Mouse (Mus musculus): ENCODE data around the gene Grik5. TPM values are rescaled to one million over a fixed set of nuclear protein-coding genes. Genes with fewer than 3 reads are reported as not detected.

Grik5 gene
- polyA plus RNA-seq, 1 experiment = 186 TPM

DNA sequence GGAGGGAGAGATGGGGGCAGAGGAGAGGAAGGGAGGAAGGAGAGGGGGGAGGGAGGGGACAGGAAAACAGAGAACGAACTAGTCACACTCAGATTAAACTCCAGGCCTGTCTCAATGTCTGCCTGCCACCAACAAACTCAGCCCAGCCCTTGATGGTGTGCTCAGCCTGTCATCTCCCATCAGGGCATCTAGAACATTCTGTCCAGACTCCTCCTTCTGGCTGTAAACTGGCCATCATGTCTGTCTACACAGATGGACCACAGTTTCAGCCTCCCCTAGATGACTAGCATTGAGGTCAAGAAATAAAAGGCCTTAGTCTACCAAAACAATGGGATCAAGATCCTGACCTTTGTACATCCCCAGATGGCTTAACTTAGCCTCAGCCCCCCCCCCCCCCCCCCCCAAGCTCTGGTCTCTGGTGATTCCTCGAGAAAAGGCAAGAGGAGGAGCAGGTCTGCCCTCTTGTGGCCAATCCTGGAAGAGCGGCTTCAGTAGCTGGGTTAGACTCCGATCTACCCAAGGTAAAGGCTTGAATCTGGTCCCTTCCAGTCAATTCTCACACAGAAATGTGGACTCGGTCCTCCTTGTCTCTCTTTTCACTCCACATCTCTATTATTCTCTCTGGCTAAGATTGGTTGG lies 107.1 kb downstream of the Grik5 start:
- TF ChIP-seq POLR2A (IDR thresholded peaks at IDR 0.05; ENCODE audit: borderline replicate concordance, extremely low read depth, insufficient read depth, insufficient read length, poor library complexity, severe bottlenecking) (no peak), CTCF (IDR thresholded peaks at IDR 0.05; ENCODE audit: borderline replicate concordance, extremely low read depth, insufficient read depth, insufficient read length) (peak; percentile 81)
- peak; percentile 75 for DNase-seq (ENCODE audit: low read depth)

DNA sequence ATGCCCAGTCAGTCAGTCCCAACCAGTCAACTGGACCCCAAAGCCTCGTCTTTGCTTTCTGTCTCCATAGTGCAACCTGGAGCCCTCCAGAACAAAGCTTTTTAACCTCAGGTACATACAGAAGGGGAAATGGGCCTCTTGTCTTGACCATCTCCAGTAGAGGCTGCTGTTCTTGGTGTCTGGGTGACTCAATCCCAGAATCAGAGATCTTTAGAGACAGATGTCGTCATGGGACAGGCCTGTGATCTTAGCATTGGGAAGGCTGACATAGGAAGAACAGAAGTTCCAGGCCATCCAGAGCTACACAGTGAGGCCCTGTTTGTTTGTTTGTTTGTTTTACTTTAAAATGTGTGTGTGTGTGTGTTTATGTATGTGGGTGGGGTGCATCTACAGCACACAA lies 107.9 kb downstream of the Grik5 start:
- DNase-seq (ENCODE audit: low read depth) = no peak
- TF ChIP-seq CTCF (IDR thresholded peaks at IDR 0.05; ENCODE audit: borderline replicate concordance, extremely low read depth, insufficient read depth, insufficient read length) = no peak
- TF ChIP-seq POLR2A (IDR thresholded peaks at IDR 0.05; ENCODE audit: borderline replicate concordance, extremely low read depth, insufficient read depth, insufficient read length, poor library complexity, severe bottlenecking) = no peak

Other genes with a start within 250 kb of the Grik5 start
- 42.6 and 58.0 TPM in 2 replicates for gene Gm9844, start 210.1 kb downstream of the Grik5 start, polyA plus RNA-seq (2012; rRNA removed)
- 0.08 TPM in 1 of 2 replicates, not detected in the other for gene Lypd4, start 202.4 kb downstream of the Grik5 start, polyA plus RNA-seq (2012; rRNA removed)
- gene Dmrtc2, start 202.3 kb downstream of the Grik5 start, polyA plus RNA-seq (2012; rRNA removed) = 0.08 and 0.11 TPM in 2 replicates
- 624 and 715 TPM in 2 replicates for gene Rps19, start 188.0 kb downstream of the Grik5 start, polyA plus RNA-seq (2012; rRNA removed)
- 0.31 and 0.67 TPM in 2 replicates for gene Cd79a, start 175.0 kb downstream of the Grik5 start, polyA plus RNA-seq (2012; rRNA removed)
- 196 and 264 TPM in 2 replicates for gene Arhgef1, start 169.4 kb downstream of the Grik5 start, polyA plus RNA-seq (2012; rRNA removed)
- 5.9 and 11.2 TPM in 2 replicates for gene Gm4881, start 127.9 kb downstream of the Grik5 start, polyA plus RNA-seq (2012; rRNA removed)
- 244 and 306 TPM in 2 replicates for gene Rabac1, start 99.6 kb downstream of the Grik5 start, polyA plus RNA-seq (2012; rRNA removed)
- gene Atp1a3, start 66.4 kb downstream of the Grik5 start, polyA plus RNA-seq (2012; rRNA removed) = 160 and 331 TPM in 2 replicates
- 45.4 and 46.2 TPM in 2 replicates for gene Zfp574, start 221 bp upstream of the Grik5 start, polyA plus RNA-seq (2012; rRNA removed)
- gene Pou2f2, start 107.4 kb upstream of the Grik5 start, polyA plus RNA-seq (2012; rRNA removed) = 44.6 and 57.5 TPM in 2 replicates
- gene Dedd2, start 148.3 kb upstream of the Grik5 start, polyA plus RNA-seq (2012; rRNA removed) = 19.1 and 19.7 TPM in 2 replicates
- 9.0 and 10.0 TPM in 2 replicates for gene Zfp526, start 149.1 kb upstream of the Grik5 start, polyA plus RNA-seq (2012; rRNA removed)
- gene Gsk3a, start 165.5 kb upstream of the Grik5 start, polyA plus RNA-seq (2012; rRNA removed) = 224 and 265 TPM in 2 replicates
- gene Erf, start 178.4 kb upstream of the Grik5 start, polyA plus RNA-seq (2012; rRNA removed) = 20.2 and 28.4 TPM in 2 replicates
- gene Cic, start 195.4 kb upstream of the Grik5 start, polyA plus RNA-seq (2012; rRNA removed) = 107 and 149 TPM in 2 replicates
- 640 and 871 TPM in 2 replicates for gene Pafah1b3, start 225.6 kb upstream of the Grik5 start, polyA plus RNA-seq (2012; rRNA removed)
- 2.8 and 2.9 TPM in 2 replicates for gene Prr19, start 229.1 kb upstream of the Grik5 start, polyA plus RNA-seq (2012; rRNA removed)
- 163 and 167 TPM in 2 replicates for gene Tmem145, start 233.8 kb upstream of the Grik5 start, polyA plus RNA-seq (2012; rRNA removed)
- gene Megf8, start 244.8 kb upstream of the Grik5 start, polyA plus RNA-seq (2012; rRNA removed) = 53.0 and 60.7 TPM in 2 replicates

Measured in brain, embryonic 14.5 days (tissue).